In genomic region chr13:42242131-42242530, GRCm38 (mm10) we compare ENCODE assay signal across 19 mouse cellular contexts. TPM values are rescaled to one million over a fixed set of nuclear protein-coding genes. Genes with fewer than 3 reads are reported as not detected.
A peak's percentile ranks its signal among the peaks of the same experiment; 100 is the strongest.
DNase-seq lines count a peak whose midpoint lies in the region; ATAC-seq and TF ChIP-seq lines count a peak whose summit lies in the region.
"Had no signal": no experiment of that assay in that cellular context is flagged by ENCODE, and none has a peak within 500 bp of the region (broad histone marks: within the 10 kb centered on the region; RNA-seq: fewer than 3 reads in every experiment).

No protein-coding gene starts in this region.

- WGBS in limb, embryonic 13.5 days: 18% methylated on average over 3 of the region's 3 CpGs
- WGBS in limb, embryonic 10.5 days: 50% methylated on average over 3 of the region's 3 CpGs
- WGBS in limb, embryonic 14.5 days: 10% methylated on average over 3 of the region's 3 CpGs

- TF ChIP-seq POLR2A in limb, embryonic 14.5 days (IDR thresholded peaks at IDR 0.05; ENCODE audit: borderline replicate concordance, extremely low read depth, insufficient read depth, insufficient read length): no peak

- H3K36me3 ChIP-seq in limb, embryonic 13.5 days: no peaks in the 10 kb centered on the region
- no peaks in the 10 kb centered on the region for H3K36me3 ChIP-seq in limb, embryonic 10.5 days
- H3K36me3 ChIP-seq in limb, embryonic 14.5 days (ENCODE audit: control insufficient read depth, insufficient read depth, low read length): no peaks in the 10 kb centered on the region
- H3K36me3 ChIP-seq: embryonic facial prominence, embryonic 12.5 days; heart, embryonic 13.5 days; hindbrain, embryonic 15.5 days had no signal

- no peak overlapping the region for H3K4me2 ChIP-seq in limb, embryonic 13.5 days (replicated peaks)
- no peak overlapping the region for H3K4me2 ChIP-seq in limb, embryonic 14.5 days (replicated peaks; ENCODE audit: low read depth, low read length, severe bottlenecking)
- H3K4me2 ChIP-seq: embryonic facial prominence, embryonic 12.5 days; heart, embryonic 13.5 days; hindbrain, embryonic 15.5 days had no signal

- H3K4me3 ChIP-seq in limb, embryonic 13.5 days: no peak overlapping the region
- no peak overlapping the region for H3K4me3 ChIP-seq in limb, embryonic 10.5 days
- H3K4me3 ChIP-seq in limb, embryonic 14.5 days (replicated peaks; ENCODE audit: low read length): no peak overlapping the region
- H3K4me3 ChIP-seq: embryonic facial prominence, embryonic 12.5 days; heart, embryonic 13.5 days; hindbrain, embryonic 15.5 days had no signal

- H3K27me3 ChIP-seq in limb, embryonic 13.5 days: no peaks in the 10 kb centered on the region
- H3K27me3 ChIP-seq in limb, embryonic 10.5 days (ENCODE audit: low read depth, poor library complexity, severe bottlenecking): no peaks in the 10 kb centered on the region
- H3K27me3 ChIP-seq in limb, embryonic 14.5 days (ENCODE audit: control insufficient read depth, insufficient read depth, low read length): no peaks in the 10 kb centered on the region
- H3K27me3 ChIP-seq: embryonic facial prominence, embryonic 12.5 days; heart, embryonic 13.5 days; hindbrain, embryonic 15.5 days had no signal

- H3K27ac ChIP-seq in limb, embryonic 13.5 days: no peak overlapping the region
- H3K27ac ChIP-seq in limb, embryonic 10.5 days: no peak overlapping the region
- H3K27ac ChIP-seq in limb, embryonic 14.5 days (replicated peaks; ENCODE audit: low read depth, low read length): no peak overlapping the region
- H3K27ac ChIP-seq: embryonic facial prominence, embryonic 12.5 days; heart, embryonic 13.5 days; hindbrain, embryonic 15.5 days had no signal

- H3K9ac ChIP-seq in limb, embryonic 13.5 days: no peak overlapping the region
- no peak overlapping the region for H3K9ac ChIP-seq in limb, embryonic 14.5 days (ENCODE audit: low read depth, low read length, severe bottlenecking)
- H3K9ac ChIP-seq: embryonic facial prominence, embryonic 12.5 days; heart, embryonic 13.5 days; hindbrain, embryonic 15.5 days had no signal

- peak; percentile 8 for DNase-seq in embryo, embryonic 9.5 days (ENCODE audit: extremely low spot score)
- DNase-seq in embryo, embryonic 10.5 days (ENCODE audit: low spot score): no peak
- DNase-seq in limb, embryonic 10.5 days (ENCODE audit: low spot score): no peak
- DNase-seq in limb, embryonic 14.5 days (ENCODE audit: low spot score): peak; percentile 44
- no peak for DNase-seq in MN1 (ENCODE audit: low spot score)
- no peak for DNase-seq in frontal cortex, postnatal 10 days (ENCODE audit: low spot score in 2 of 2)
- DNase-seq: adrenal gland, postnatal 10 days; cerebellum, adult 11 months; cerebellum, adult 8-10 months; cerebellum, postnatal 25 days; gastrocnemius, postnatal 36 days; heart, adult 11 months; heart, postnatal 36 days had no signal

- no peaks in the 10 kb centered on the region for H3K9me3 ChIP-seq in limb, embryonic 13.5 days
- no peaks in the 10 kb centered on the region for H3K9me3 ChIP-seq in limb, embryonic 10.5 days (replicated peaks)
- peaks cover 7% of the 10 kb centered on the region for H3K9me3 ChIP-seq in limb, embryonic 14.5 days (ENCODE audit: control insufficient read depth, low read length)
- H3K9me3 ChIP-seq: embryonic facial prominence, embryonic 12.5 days; heart, embryonic 13.5 days; hindbrain, embryonic 15.5 days had no signal

- H3K4me1 ChIP-seq in limb, embryonic 13.5 days: peaks cover 15% of the 10 kb centered on the region
- H3K4me1 ChIP-seq in limb, embryonic 10.5 days: peaks cover 6% of the 10 kb centered on the region; the same call in 1 of the 2 replicates
- peaks cover 5% of the 10 kb centered on the region; the same call in 1 of the 2 replicates for H3K4me1 ChIP-seq in limb, embryonic 14.5 days (ENCODE audit: control insufficient read depth, insufficient read depth, low read length)
- H3K4me1 ChIP-seq: embryonic facial prominence, embryonic 12.5 days had no signal

- peak; percentile 45; the same call in 1 of the 2 replicates for ATAC-seq in limb, embryonic 13.5 days (ENCODE audit: low FRiP score, low read depth)
- ATAC-seq in limb, embryonic 14.5 days (ENCODE audit: low FRiP score, low read depth): peak; percentile 48
- ATAC-seq: forebrain, embryonic 16.5 days; inflammation-experienced regulatory T-cells, adult 6 months had no signal

RNA-seq across cellular contexts. Expression of gene Edn1, which starts 59.1 kb away (rescaled TPM):
- 2.6 and 2.8 TPM in 2 replicates for polyA plus RNA-seq in limb, embryonic 13.5 days (2015; fragmentation: Nextera tagmentation; extraction: Ambion mirVana)
- 0.58 and 0.65 TPM in 2 replicates for polyA plus RNA-seq in limb, embryonic 10.5 days (2016; fragmentation: Nextera tagmentation; extraction: Ambion mirVana)
- 2.4 and 2.8 TPM in 2 replicates for polyA plus RNA-seq in limb, embryonic 14.5 days (2012; rRNA removed)
- 3.7 and 4.0 TPM in 2 replicates for polyA plus RNA-seq in limb, embryonic 14.5 days (2014; fragmentation: Nextera tagmentation; extraction: Ambion mirVana)
- polyA plus RNA-seq: inflammation-experienced regulatory T-cells, adult 6 months had no signal

Comparison
In these comparisons a context has a peak if more than half of its experiments do, and no peak if none do; other contexts are left out.
1. DNase-seq: peak in embryo, embryonic 9.5 days (single experiment) and limb, embryonic 14.5 days (single experiment); none in embryo, embryonic 10.5 days (single experiment), limb, embryonic 10.5 days (single experiment), MN1 (single experiment) and frontal cortex, postnatal 10 days (0 of 2).